Mouse (Mus musculus): ENCODE results near the gene Gm11239. TPM values are rescaled to one million over a fixed set of nuclear protein-coding genes. Genes with fewer than 3 reads are reported as not detected.
"Not testable (repeated sequence)": the region's sequence is repeated elsewhere in the genome, so short reads cannot be mapped to it uniquely, and the experiment has no call there.

The Gm11239 gene
- polyA plus RNA-seq (2015; fragmentation: Nextera tagmentation; extraction: Ambion mirVana): not detected in 2 replicates

GRCm38 (mm10) chr4:73668054-73668453, at the start of gene Gm11239:
Gm11239 (plus strand) TSS chr4:73668354.
- H3K4me3 ChIP-seq; H3K27ac ChIP-seq; H3K4me2 ChIP-seq; H3K27me3 ChIP-seq; H3K9ac ChIP-seq; H3K36me3 ChIP-seq; ATAC-seq (ENCODE audit: insufficient number of reproducible peaks, insufficient read depth, low FRiP score, low TSS enrichment, low read depth); H3K9me3 ChIP-seq; H3K4me1 ChIP-seq: not testable (repeated sequence)
- no CpG with 5 or more reads among the region's 4 CpGs for WGBS

GRCm38 (mm10) chr4:73622684-73623083, 45.5 kb upstream of the Gm11239 start, which contains the start of gene Gm11237:
Gm11237 (plus strand) TSS chr4:73622984.
- H3K4me1 ChIP-seq; H3K9me3 ChIP-seq; ATAC-seq (ENCODE audit: insufficient number of reproducible peaks, insufficient read depth, low FRiP score, low TSS enrichment, low read depth); H3K27ac ChIP-seq; H3K27me3 ChIP-seq; H3K9ac ChIP-seq; H3K4me3 ChIP-seq; H3K36me3 ChIP-seq; H3K4me2 ChIP-seq: not testable (repeated sequence)
- WGBS: no CpG with 5 or more reads among the region's 3 CpGs

- WGBS: no CpG with 5 or more reads among the region's 4 CpGs
- H3K4me1 ChIP-seq; ATAC-seq (ENCODE audit: insufficient number of reproducible peaks, insufficient read depth, low FRiP score, low TSS enrichment, low read depth): not testable (repeated sequence)
These were observed 30.3 kb upstream of the Gm11239 start, which contains the start of gene Gm11236 for GRCm38 (mm10) chr4:73637821-73638220. Gm11236 (plus strand) TSS chr4:73638121.

GRCm38 (mm10) chr4:73661864-73662263, 6.3 kb upstream of the Gm11239 start:
- H3K9ac ChIP-seq; H3K4me1 ChIP-seq; H3K36me3 ChIP-seq; H3K27me3 ChIP-seq; ATAC-seq (ENCODE audit: insufficient number of reproducible peaks, insufficient read depth, low FRiP score, low TSS enrichment, low read depth); H3K4me2 ChIP-seq; H3K4me3 ChIP-seq; H3K27ac ChIP-seq; H3K9me3 ChIP-seq: not testable (repeated sequence)
- WGBS: 83% methylated on average over 4 of the region's 4 CpGs

More at GRCm38 (mm10) chr4:73637821-73638220, 30.3 kb upstream of the Gm11239 start, which contains the start of gene Gm11236:
- not testable (repeated sequence) for H3K4me2 ChIP-seq, H3K4me3 ChIP-seq, H3K9ac ChIP-seq, H3K9me3 ChIP-seq, H3K27me3 ChIP-seq, H3K27ac ChIP-seq, H3K36me3 ChIP-seq

GRCm38 (mm10) chr4:73683216-73683615, 15.1 kb downstream of the Gm11239 start, which contains the start of gene Gm428:
Gm428 (plus strand) TSS chr4:73683516.
- not testable (repeated sequence) for H3K4me1 ChIP-seq; H3K27me3 ChIP-seq; H3K9ac ChIP-seq; H3K9me3 ChIP-seq; H3K36me3 ChIP-seq; H3K27ac ChIP-seq; H3K4me2 ChIP-seq; H3K4me3 ChIP-seq; ATAC-seq (ENCODE audit: insufficient number of reproducible peaks, insufficient read depth, low FRiP score, low TSS enrichment, low read depth)
- WGBS: 74% methylated on average over 2 of the region's 4 CpGs

- no peak overlapping the region for H3K9ac ChIP-seq
- H3K4me3 ChIP-seq: no peak overlapping the region
- H3K9me3 ChIP-seq: no peaks in the 10 kb centered on the region
- no peaks in the 10 kb centered on the region for H3K36me3 ChIP-seq
- no peak overlapping the region for H3K27ac ChIP-seq
- no peaks in the 10 kb centered on the region for H3K4me1 ChIP-seq
- WGBS: 96% methylated on average over 1 of the region's 1 CpGs
- no peak overlapping the region for H3K4me2 ChIP-seq
- ATAC-seq (ENCODE audit: insufficient number of reproducible peaks, insufficient read depth, low FRiP score, low TSS enrichment, low read depth): no peak
- H3K27me3 ChIP-seq: no peaks in the 10 kb centered on the region
These were observed 50.6 kb downstream of the Gm11239 start for GRCm38 (mm10) chr4:73718761-73719160.

GRCm38 (mm10) chr4:73719819-73720218, 51.7 kb downstream of the Gm11239 start:
- no peaks in the 10 kb centered on the region for H3K9me3 ChIP-seq
- no peaks in the 10 kb centered on the region for H3K4me1 ChIP-seq
- ATAC-seq (ENCODE audit: insufficient number of reproducible peaks, insufficient read depth, low FRiP score, low TSS enrichment, low read depth): no peak
- H3K9ac ChIP-seq: no peak overlapping the region
- H3K4me3 ChIP-seq: no peak overlapping the region
- H3K27ac ChIP-seq: no peak overlapping the region
- no peaks in the 10 kb centered on the region for H3K27me3 ChIP-seq
- no peak overlapping the region for H3K4me2 ChIP-seq
- no peaks in the 10 kb centered on the region for H3K36me3 ChIP-seq

Other genes with a start within 250 kb of the Gm11239 start
- not detected in 2 replicates for gene Gm11238, start 60.5 kb upstream of the Gm11239 start, polyA plus RNA-seq (2015; fragmentation: Nextera tagmentation; extraction: Ambion mirVana)
- gene Gm11237, start 45.4 kb upstream of the Gm11239 start, polyA plus RNA-seq (2015; fragmentation: Nextera tagmentation; extraction: Ambion mirVana): not detected in 2 replicates
- gene Gm11236, start 30.2 kb upstream of the Gm11239 start, polyA plus RNA-seq (2015; fragmentation: Nextera tagmentation; extraction: Ambion mirVana): not detected in 2 replicates
- gene Gm428, start 15.2 kb downstream of the Gm11239 start, polyA plus RNA-seq (2015; fragmentation: Nextera tagmentation; extraction: Ambion mirVana): not detected in 2 replicates
- 1.0 and 1.3 TPM in 2 replicates for gene Rasef, start 122.6 kb downstream of the Gm11239 start, polyA plus RNA-seq (2015; fragmentation: Nextera tagmentation; extraction: Ambion mirVana)
- not detected in 2 replicates for gene Gm11758, start 207.9 kb downstream of the Gm11239 start, polyA plus RNA-seq (2015; fragmentation: Nextera tagmentation; extraction: Ambion mirVana)
- gene Gm11757, start 222.8 kb downstream of the Gm11239 start, polyA plus RNA-seq (2015; fragmentation: Nextera tagmentation; extraction: Ambion mirVana): not detected in 2 replicates
- not detected in 2 replicates for gene Gm13871, start 237.6 kb downstream of the Gm11239 start, polyA plus RNA-seq (2015; fragmentation: Nextera tagmentation; extraction: Ambion mirVana)